ENCODE assay signal across 11 mouse cellular contexts in genomic region chr13:75843993-75844683, GRCm38 (mm10). TPM values are rescaled to one million over a fixed set of nuclear protein-coding genes. Genes with fewer than 3 reads are reported as not detected.
DNase-seq lines count a peak whose midpoint lies in the region; ATAC-seq and TF ChIP-seq lines count a peak whose summit lies in the region.
"Had no signal": no experiment of that assay in that cellular context is flagged by ENCODE, and none has a peak within 500 bp of the region (broad histone marks: within the 10 kb centered on the region; RNA-seq: fewer than 3 reads in every experiment).

No protein-coding gene starts in this region.

- H3K4me3 ChIP-seq in midbrain, embryonic 11.5 days (ENCODE audit: low read depth, low read length), result no peak overlapping the region
- no peak overlapping the region for H3K4me3 ChIP-seq in midbrain, embryonic 10.5 days
- H3K4me3 ChIP-seq in bone marrow, adult 2 months (replicated peaks; ENCODE audit: control insufficient read depth, low read depth, low read length), result no peak overlapping the region
- no peak overlapping the region for H3K4me3 ChIP-seq in liver, adult 2 months (ENCODE audit: insufficient read depth, low read depth, low read length)
- H3K4me3 ChIP-seq: heart, embryonic 13.5 days had no signal

- no peak overlapping the region for H3K27ac ChIP-seq in midbrain, embryonic 11.5 days (ENCODE audit: low read depth, low read length)
- no peak overlapping the region for H3K27ac ChIP-seq in midbrain, embryonic 10.5 days (replicated peaks)
- H3K27ac ChIP-seq in bone marrow, adult 2 months (ENCODE audit: control insufficient read depth, insufficient read depth, low read depth, low read length, poor library complexity), result peak overlapping the region; percentile 70
- peak overlapping the region; percentile 81 for H3K27ac ChIP-seq in liver, adult 2 months (replicated peaks; ENCODE audit: insufficient read depth, low read depth, low read length)
- H3K27ac ChIP-seq: heart, embryonic 13.5 days had no signal

- TF ChIP-seq POLR2A in bone marrow, adult 2 months (IDR thresholded peaks at IDR 0.05; ENCODE audit: borderline replicate concordance, control insufficient read depth, low read depth, low read length), result no peak
- no peak for TF ChIP-seq POLR2A in liver, adult 2 months (IDR thresholded peaks at IDR 0.05; ENCODE audit: extremely low read depth, insufficient read depth, low read length)

- ATAC-seq in midbrain, embryonic 11.5 days (ENCODE audit: low FRiP score), result no peak
- ATAC-seq in neutrophil, adult 5-6 weeks (ENCODE audit: extremely low read depth, insufficient number of reproducible peaks, low FRiP score, poor library complexity, severe bottlenecking), result peak; percentile 33; the same call in 1 of the 2 replicates

- no peak overlapping the region for H3K9ac ChIP-seq in midbrain, embryonic 11.5 days (ENCODE audit: low read length)
- H3K9ac ChIP-seq in liver, adult 2 months (ENCODE audit: low read depth, low read length), result no peak overlapping the region
- H3K9ac ChIP-seq: heart, embryonic 13.5 days had no signal

- WGBS in midbrain, embryonic 11.5 days, result 82% methylated on average over 8 of the region's 8 CpGs
- 86% methylated on average over 8 of the region's 8 CpGs for WGBS in midbrain, embryonic 10.5 days
- WGBS in bone marrow, adult 2 months, result 13% methylated on average over 8 of the region's 8 CpGs
- WGBS in liver, adult 2 months, result 57% methylated on average over 8 of the region's 8 CpGs

- no peaks in the 10 kb centered on the region; the same call in 1 of the 2 replicates for H3K79me2 ChIP-seq in liver, adult 2 months (ENCODE audit: control insufficient read depth, insufficient read depth, low read length)

- H3K36me3 ChIP-seq in midbrain, embryonic 11.5 days (ENCODE audit: control insufficient read depth, insufficient read depth, low read length), result no peaks in the 10 kb centered on the region
- no peaks in the 10 kb centered on the region for H3K36me3 ChIP-seq in midbrain, embryonic 10.5 days
- H3K36me3 ChIP-seq in liver, adult 2 months (ENCODE audit: control insufficient read depth, insufficient read depth, low read length), result peaks cover 18% of the 10 kb centered on the region

- no peaks in the 10 kb centered on the region for H3K9me3 ChIP-seq in midbrain, embryonic 11.5 days (ENCODE audit: control insufficient read depth, low read length)
- no peaks in the 10 kb centered on the region for H3K9me3 ChIP-seq in midbrain, embryonic 10.5 days (replicated peaks)
- H3K9me3 ChIP-seq: G1E; heart, embryonic 13.5 days had no signal

- H3K27me3 ChIP-seq in midbrain, embryonic 11.5 days (ENCODE audit: control insufficient read depth, insufficient read depth, low read length), result no peaks in the 10 kb centered on the region
- no peaks in the 10 kb centered on the region for H3K27me3 ChIP-seq in midbrain, embryonic 10.5 days (ENCODE audit: low read depth, poor library complexity, severe bottlenecking)
- H3K27me3 ChIP-seq in liver, adult 2 months (ENCODE audit: control insufficient read depth, insufficient read depth, low read length), result no peaks in the 10 kb centered on the region
- H3K27me3 ChIP-seq: heart, embryonic 13.5 days had no signal

- peaks cover 8% of the 10 kb centered on the region; the same call in 1 of the 2 replicates for H3K4me1 ChIP-seq in midbrain, embryonic 11.5 days (ENCODE audit: control insufficient read depth, insufficient read depth, low read length)
- peaks cover 67% of the 10 kb centered on the region for H3K4me1 ChIP-seq in midbrain, embryonic 10.5 days
- H3K4me1 ChIP-seq in bone marrow, adult 2 months (ENCODE audit: control insufficient read depth, insufficient read depth, low read length), result peaks cover 2% of the 10 kb centered on the region; the same call in 1 of the 2 replicates
- H3K4me1 ChIP-seq in liver, adult 2 months (ENCODE audit: control insufficient read depth, insufficient read depth, low read length), result peaks cover 26% of the 10 kb centered on the region

- no peak overlapping the region for H3K4me2 ChIP-seq in midbrain, embryonic 11.5 days
- H3K4me2 ChIP-seq: heart, embryonic 13.5 days had no signal

- no peak for TF ChIP-seq CTCF in bone marrow, adult 2 months (IDR thresholded peaks at IDR 0.05; ENCODE audit: control insufficient read depth, insufficient read depth, low read length)
- TF ChIP-seq CTCF in liver, adult 2 months (IDR thresholded peaks at IDR 0.05; ENCODE audit: low read depth, low read length), result no peak

- DNase-seq in midbrain, embryonic 11.5 days (ENCODE audit: low spot score, missing footprints), result peak; percentile 75
- DNase-seq in midbrain, embryonic 10.5 days (ENCODE audit: low spot score), result no peak
- peak; percentile 28 for DNase-seq in liver, adult 2 months (ENCODE audit: extremely low read depth, low read depth, low spot score)
- no peak for DNase-seq in cerebellum, adult 9-10 months
- no peak for DNase-seq in cerebellum, postnatal 25 days
- DNase-seq in urinary bladder, adult 2 months (ENCODE audit: low spot score), result no peak
- DNase-seq: cerebellum, adult 8-10 months had no signal

RNA-seq across cellular contexts. Expression of gene Glrx, which starts 4.5 kb away (rescaled TPM):
- polyA plus RNA-seq in midbrain, embryonic 11.5 days (2014; fragmentation: Nextera tagmentation; extraction: Ambion mirVana), result 30.8 and 31.3 TPM in 2 replicates
- polyA plus RNA-seq in midbrain, embryonic 10.5 days (2016; fragmentation: Nextera tagmentation; extraction: Ambion mirVana), result 32.7 and 33.9 TPM in 2 replicates
- 27.7 and 64.5 TPM in 2 replicates for polyA plus RNA-seq in bone marrow, adult 2 months (2011; ENCODE audit: insufficient read depth, insufficient read length, low replicate concordance, missing spikeins)
- total RNA-seq in liver, adult 2 months (2014; rRNA removed), result 63.6 and 86.8 TPM in 2 replicates
- polyA plus RNA-seq in liver, adult 2 months (2012; rRNA removed), result 41.4 and 59.6 TPM in 2 replicates
- 96.4 and 107 TPM in 2 replicates for total RNA-seq in neutrophil, adult 5-6 weeks (2017)
- polyA plus RNA-seq in urinary bladder, adult 2 months (2012; rRNA removed), result 64.4 and 65.9 TPM in 2 replicates

Comparison
In these comparisons a context has a peak if more than half of its experiments do, and no peak if none do; other contexts are left out.
1. DNase-seq: peak in midbrain, embryonic 11.5 days (single experiment) and liver, adult 2 months (single experiment); none in midbrain, embryonic 10.5 days (single experiment), cerebellum, adult 9-10 months (single experiment), cerebellum, postnatal 25 days (0 of 2) and urinary bladder, adult 2 months (single experiment).
2. H3K27ac ChIP-seq: peak in bone marrow, adult 2 months (single experiment) and liver, adult 2 months (single experiment); none in midbrain, embryonic 11.5 days (single experiment) and midbrain, embryonic 10.5 days (single experiment).